Mouse (Mus musculus): ENCODE data around the gene Wnk4. TPM values are rescaled to one million over a fixed set of nuclear protein-coding genes. Genes with fewer than 3 reads are reported as not detected.

Gene Wnk4
- total RNA-seq (2023): 1 to 10 TPM in 1 of 2 experiments, under 1 TPM in 1; 0.64 to 2.3 TPM

GRCm38 (mm10) chr11:101259948-101260825, at the start of gene Wnk4:
Gene Wnk4, plus strand, starts transcription at chr11:101260567.

GRCm38 (mm10) chr11:101226065-101226701, 34.2 kb upstream of the Wnk4 start, which contains the start of gene Ezh1:
Gene Ezh1, minus strand, starts transcription at chr11:101226463.

GRCm38 (mm10) chr11:101245855-101246701, 14.3 kb upstream of the Wnk4 start, which contains the start of gene Ramp2:
Gene Ramp2, plus strand, starts transcription at chr11:101246028.

GRCm38 (mm10) chr11:101253613-101254389, 6.6 kb upstream of the Wnk4 start, which contains the start of gene Vps25:
Gene Vps25, plus strand, starts transcription at chr11:101253707.

GRCm38 (mm10) chr11:101278223-101279192, 18.1 kb downstream of the Wnk4 start, which contains the start of the genes Cntd1 and Coa3:
Gene Cntd1, plus strand, starts transcription at chr11:101279012.
Gene Coa3, minus strand, starts transcription at chr11:101279114.

GRCm38 (mm10) chr11:101302004-101302798, 41.8 kb downstream of the Wnk4 start, which contains the start of gene Becn1:
Gene Becn1, minus strand, starts transcription at chr11:101302286.

GRCm38 (mm10) chr11:101315665-101316500, 55.5 kb downstream of the Wnk4 start, which contains the start of gene Psme3:
Gene Psme3, plus strand, starts transcription at chr11:101316213.

GRCm38 (mm10) chr11:101324763-101325162, 64.4 kb downstream of the Wnk4 start, which contains the start of gene Aoc2:
Gene Aoc2, plus strand, starts transcription at chr11:101325063.

Other genes with a start within 250 kb of the Wnk4 start
- 1 to 10 TPM; 7.4 to 9.3 TPM for gene Naglu, start 190.6 kb upstream of the Wnk4 start, total RNA-seq (2023)
- under 1 TPM; 0.46 to 0.78 TPM for gene Hsd17b1, start 182.2 kb upstream of the Wnk4 start, total RNA-seq (2023)
- gene Coasy, start 178.0 kb upstream of the Wnk4 start, total RNA-seq (2023): 10 to 100 TPM; 11.1 to 13.6 TPM
- 10 to 100 TPM; 37.4 to 40.4 TPM for gene Mlx, start 173.3 kb upstream of the Wnk4 start, total RNA-seq (2023)
- 1 to 10 TPM; 5.2 to 5.7 TPM for gene Psmc3ip, start 165.1 kb upstream of the Wnk4 start, total RNA-seq (2023)
- gene Retreg3, start 140.7 kb upstream of the Wnk4 start, total RNA-seq (2023): 10 to 100 TPM; 29.8 to 31.7 TPM
- 10 to 100 TPM; 12.9 to 17.0 TPM for gene Tubg1, start 140.6 kb upstream of the Wnk4 start, total RNA-seq (2023)
- 1 to 10 TPM; 1.5 to 2.0 TPM for gene Tubg2, start 104.7 kb upstream of the Wnk4 start, total RNA-seq (2023)
- gene Cntnap1, start 90.0 kb upstream of the Wnk4 start, total RNA-seq (2023): under 1 TPM; 0.47 to 0.79 TPM
- gene Plekhh3, start 89.2 kb upstream of the Wnk4 start, total RNA-seq (2023): 1 to 10 TPM; 2.6 to 3.3 TPM
- under 1 TPM; 0.33 to 0.35 TPM for gene Ccr10, start 85.1 kb upstream of the Wnk4 start, total RNA-seq (2023)
- gene Ezh1, start 34.1 kb upstream of the Wnk4 start, total RNA-seq (2023): 10 to 100 TPM; 46.8 to 51.8 TPM
- not detected for gene Ramp2, start 14.5 kb upstream of the Wnk4 start, total RNA-seq (2023)
- 10 to 100 TPM; 62.8 to 67.7 TPM for gene Vps25, start 6.9 kb upstream of the Wnk4 start, total RNA-seq (2023)
- gene Cntd1, start 18.4 kb downstream of the Wnk4 start, total RNA-seq (2023): 1 to 10 TPM; 1.2 to 2.1 TPM
- gene Coa3, start 18.5 kb downstream of the Wnk4 start, total RNA-seq (2023): 10 to 100 TPM; 31.6 to 34.4 TPM
- 100 to 1,000 TPM; 143 to 152 TPM for gene Becn1, start 41.7 kb downstream of the Wnk4 start, total RNA-seq (2023)
- 10 to 100 TPM; 64.4 to 73.2 TPM for gene Psme3, start 55.6 kb downstream of the Wnk4 start, total RNA-seq (2023)
- 1 to 10 TPM; 3.4 TPM for gene Aoc2, start 64.5 kb downstream of the Wnk4 start, total RNA-seq (2023)
- gene Aoc3, start 70.0 kb downstream of the Wnk4 start, total RNA-seq (2023): not detected
- gene G6pc, start 107.0 kb downstream of the Wnk4 start, total RNA-seq (2023): not detected
- 10 to 100 TPM; 12.1 to 15.2 TPM for gene Aarsd1, start 157.0 kb downstream of the Wnk4 start, total RNA-seq (2023)
- under 1 TPM; 0.47 to 0.82 TPM for gene Gm27029, start 164.2 kb downstream of the Wnk4 start, total RNA-seq (2023)
- 1 to 10 TPM; 8.5 TPM for gene Rundc1, start 164.5 kb downstream of the Wnk4 start, total RNA-seq (2023)
- gene Ptges3l, start 164.8 kb downstream of the Wnk4 start, total RNA-seq (2023): under 1 TPM in 1 of 2 experiments, not detected in 1; 0.64 TPM
- 10 to 100 TPM; 37.5 to 40.7 TPM for gene Rpl27, start 181.7 kb downstream of the Wnk4 start, total RNA-seq (2023)
- gene Ifi35, start 187.8 kb downstream of the Wnk4 start, total RNA-seq (2023): 10 to 100 TPM; 21.7 to 23.3 TPM
- under 1 TPM; 0.42 to 0.60 TPM for gene Rnd2, start 204.4 kb downstream of the Wnk4 start, total RNA-seq (2023)
- gene Vat1, start 205.7 kb downstream of the Wnk4 start, total RNA-seq (2023): 10 to 100 TPM; 15.0 to 16.3 TPM